Mouse (Mus musculus) intestine, postnatal 0 days (tissue): ENCODE measurements around the gene Fam227a. TPM values are rescaled to one million over a fixed set of nuclear protein-coding genes. Genes with fewer than 3 reads are reported as not detected.

Experiments used
- ATAC-seq: fragments of 200-750 bp; cut with Nextera tagmentation; 2 replicates; pipeline ENCODE4 v1.8.0; 2017; ENCODE audit warnings: mild to moderate bottlenecking, moderate TSS enrichment, moderate library complexity
- H3K27ac ChIP-seq: fragments of 300-500 bp; sonication (generic); 2 replicates; pipeline ENCODE4 v1.5.1; 2014; ENCODE audit warnings: mild to moderate bottlenecking, low read depth, low read length, moderate library complexity
- H3K27me3 ChIP-seq: fragments of 300-500 bp; sonication (generic); replicated peaks from 2 replicates; pipeline ENCODE4 v1.6.1; 2014; ENCODE audit warnings: low read length, mixed read lengths; ENCODE audit not compliant: control insufficient read depth, insufficient read depth
- H3K36me3 ChIP-seq: fragments of 300-500 bp; sonication (generic); 2 replicates; pipeline ENCODE4 v1.6.1; 2014; ENCODE audit warnings: mild to moderate bottlenecking, moderate library complexity; ENCODE audit not compliant: control insufficient read depth, insufficient read depth
- H3K4me1 ChIP-seq: fragments of 300-500 bp; sonication (generic); replicated peaks from 2 replicates; pipeline ENCODE4 v1.6.1; 2014; ENCODE audit warnings: antibody characterized with exemption, low read length, mixed read lengths; ENCODE audit not compliant: control insufficient read depth, insufficient read depth
- H3K4me2 ChIP-seq: fragments of 300-500 bp; sonication (generic); replicated peaks from 2 replicates; pipeline ENCODE4 v1.6.1; 2014; ENCODE audit warnings: low read depth, mild to moderate bottlenecking, moderate library complexity
- H3K4me3 ChIP-seq: fragments of 300-500 bp; sonication (generic); 2 replicates; pipeline ENCODE4 v1.5.1; 2014; ENCODE audit warnings: low read depth, low read length
- H3K9ac ChIP-seq: fragments of 300-500 bp; sonication (generic); 2 replicates; pipeline ENCODE4 v1.6.1; 2014; ENCODE audit warnings: mild to moderate bottlenecking, low read depth, low read length
- H3K9me3 ChIP-seq: fragments of 300-500 bp; sonication (generic); 2 replicates; pipeline ENCODE4 v1.6.1; 2016; ENCODE audit warnings: mixed run types; ENCODE audit not compliant: control insufficient read depth
- CTCF ChIP-seq: sonication (generic); IDR thresholded peaks from 2 replicates; pipeline ENCODE4 v1.5.1; 2016; ENCODE audit warnings: low read depth, mild to moderate bottlenecking, control low read depth, antibody characterized with exemption, moderate library complexity
- WGBS: fragments of 180-500 bp; shearing (Covaris S2); extraction: QIAGEN DNeasy Blood & Tissue Kit; methylation state at CpG from one replicate; pipeline ENCODE4 v1.1.7; 2014; 5-methylcytosine and 5-hydroxymethylcytosine counted together
- polyA plus RNA-seq: library from polyadenylated mRNA; unstranded; fragments of >200 nt; fragmentation: Nextera tagmentation; extraction: Ambion mirVana; gene quantifications from 2 replicates; pipeline ENCODE4 v1.2.1, GENCODE M21; 2015

Gene Fam227a
- polyA plus RNA-seq, 1 experiment from 2014 or later = 0.27 TPM

DNA sequence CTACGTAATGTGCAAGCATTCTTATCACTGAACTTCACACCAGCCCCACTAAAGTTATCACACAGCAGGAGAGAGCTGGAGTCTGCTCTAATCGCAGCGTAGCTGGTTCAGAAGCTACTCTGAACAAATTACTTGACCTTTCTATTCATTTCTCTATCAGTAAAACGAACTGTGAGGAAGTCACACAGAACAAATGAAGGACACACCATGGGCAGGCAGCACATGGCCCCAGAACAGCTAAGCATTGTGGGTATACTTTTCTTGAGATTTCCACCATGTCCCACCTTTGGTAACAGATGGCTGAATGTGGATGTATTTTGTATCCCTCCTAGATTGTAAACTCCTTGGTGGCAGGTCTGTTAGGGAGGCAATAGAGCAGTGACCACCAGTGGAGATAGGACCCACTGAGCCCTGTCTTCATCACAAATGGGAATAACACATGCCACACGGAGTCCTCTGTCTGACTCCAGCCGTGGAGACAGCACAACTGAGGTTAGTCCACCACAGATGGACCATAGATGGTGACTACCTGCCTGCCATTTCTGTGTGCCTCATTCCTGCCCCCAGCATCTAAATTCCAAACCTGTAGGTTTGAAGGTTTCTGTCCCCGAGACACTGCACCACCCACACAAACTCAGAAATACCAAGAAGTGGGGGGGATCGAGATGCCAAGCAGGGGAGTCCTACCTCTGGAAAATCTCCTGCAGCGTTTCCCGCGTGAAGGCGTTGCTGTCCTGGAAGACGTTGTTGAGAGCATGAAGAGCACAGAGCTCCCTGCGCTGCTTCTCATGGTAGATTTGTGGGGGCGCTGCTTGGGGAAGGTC is 27.5 kb upstream of the Fam227a start:
- 8% methylated on average over 14 of the region's 15 CpGs for WGBS
- ATAC-seq = no peak
- Histone ChIP-seq H3K4me1 (peaks cover 19% of the 10 kb centered on the region), H3K4me2 (peak overlapping the region; percentile 88), H3K27me3 (no peaks in the 10 kb centered on the region), H3K9me3 (no peaks in the 10 kb centered on the region), H3K27ac (no peak overlapping the region), H3K9ac (peak overlapping the region; percentile 83), H3K36me3 (no peaks in the 10 kb centered on the region), H3K4me3 (peak overlapping the region; percentile 83)
- TF ChIP-seq CTCF = no peak

DNA sequence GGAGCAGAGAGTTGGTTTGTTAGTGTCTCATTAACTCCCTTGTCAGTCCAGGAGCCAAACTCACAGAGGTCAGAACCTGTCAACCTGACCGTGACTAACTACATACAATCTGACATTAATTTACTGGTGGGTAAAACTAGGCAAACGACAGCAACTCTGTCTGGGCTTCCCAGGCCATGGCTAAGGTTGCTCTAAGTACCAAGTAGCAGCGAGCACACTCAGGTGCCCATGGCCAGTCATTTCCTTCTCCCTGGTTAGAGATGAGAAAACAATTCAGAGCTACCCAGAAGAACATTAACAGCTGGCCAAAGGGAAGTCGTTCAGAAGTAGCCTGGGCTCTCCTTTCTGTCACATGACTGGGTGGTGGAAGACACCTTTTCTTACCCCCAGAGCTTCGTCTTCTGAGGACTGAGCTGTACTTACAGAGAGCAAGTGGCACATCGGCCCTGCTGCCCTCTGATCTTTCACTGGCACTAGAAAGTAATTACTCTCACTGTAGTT is 26.4 kb upstream of the Fam227a start:
- Histone ChIP-seq H3K27ac (0 out of 2 replicates have a peak overlapping the region, but pooled peaks have one; percentile 16), H3K9me3 (no peaks in the 10 kb centered on the region), H3K27me3 (no peaks in the 10 kb centered on the region), H3K36me3 (no peaks in the 10 kb centered on the region), H3K4me3 (peak overlapping the region; percentile 16; the same call in 1 of the 2 replicates), H3K4me2 (peak overlapping the region; percentile 88), H3K9ac (0 out of 2 replicates have a peak overlapping the region, but pooled peaks have one; percentile 12), H3K4me1 (peaks cover 17% of the 10 kb centered on the region)
- 13% methylated on average over 6 of the region's 6 CpGs for WGBS
- TF ChIP-seq CTCF = no peak
- no peak for ATAC-seq

DNA sequence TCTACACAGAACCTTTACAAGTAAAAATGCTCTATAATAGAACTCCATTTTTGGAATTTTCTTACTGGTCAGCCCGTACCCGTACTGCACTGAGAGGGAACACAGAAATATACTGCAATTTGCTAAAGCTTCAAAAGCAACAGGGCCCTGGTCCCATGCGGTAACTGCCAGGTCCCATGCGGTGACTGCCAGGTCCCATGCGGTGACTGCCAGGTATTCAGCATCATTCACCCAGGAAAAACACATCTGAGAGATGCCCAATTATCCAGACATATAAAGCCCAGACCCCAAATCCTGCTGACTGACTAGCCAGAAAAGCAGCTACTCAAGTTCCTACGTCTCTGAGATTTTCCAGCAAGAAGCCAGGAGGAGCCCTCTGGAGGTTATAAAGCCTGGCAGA is 25.9 kb upstream of the Fam227a start:
- TF ChIP-seq CTCF = no peak
- no peaks in the 10 kb centered on the region for H3K27me3 ChIP-seq
- H3K27ac ChIP-seq = no peak overlapping the region
- 0 out of 2 replicates have a peak overlapping the region, but pooled peaks have one; percentile 16 for H3K4me3 ChIP-seq
- H3K9ac ChIP-seq = no peak overlapping the region
- H3K4me2 ChIP-seq = peak overlapping the region; percentile 88
- WGBS = 80% methylated on average over 6 of the region's 6 CpGs
- H3K36me3 ChIP-seq = no peaks in the 10 kb centered on the region
- no peaks in the 10 kb centered on the region for H3K9me3 ChIP-seq
- H3K4me1 ChIP-seq = peaks cover 17% of the 10 kb centered on the region
- ATAC-seq = no peak

DNA sequence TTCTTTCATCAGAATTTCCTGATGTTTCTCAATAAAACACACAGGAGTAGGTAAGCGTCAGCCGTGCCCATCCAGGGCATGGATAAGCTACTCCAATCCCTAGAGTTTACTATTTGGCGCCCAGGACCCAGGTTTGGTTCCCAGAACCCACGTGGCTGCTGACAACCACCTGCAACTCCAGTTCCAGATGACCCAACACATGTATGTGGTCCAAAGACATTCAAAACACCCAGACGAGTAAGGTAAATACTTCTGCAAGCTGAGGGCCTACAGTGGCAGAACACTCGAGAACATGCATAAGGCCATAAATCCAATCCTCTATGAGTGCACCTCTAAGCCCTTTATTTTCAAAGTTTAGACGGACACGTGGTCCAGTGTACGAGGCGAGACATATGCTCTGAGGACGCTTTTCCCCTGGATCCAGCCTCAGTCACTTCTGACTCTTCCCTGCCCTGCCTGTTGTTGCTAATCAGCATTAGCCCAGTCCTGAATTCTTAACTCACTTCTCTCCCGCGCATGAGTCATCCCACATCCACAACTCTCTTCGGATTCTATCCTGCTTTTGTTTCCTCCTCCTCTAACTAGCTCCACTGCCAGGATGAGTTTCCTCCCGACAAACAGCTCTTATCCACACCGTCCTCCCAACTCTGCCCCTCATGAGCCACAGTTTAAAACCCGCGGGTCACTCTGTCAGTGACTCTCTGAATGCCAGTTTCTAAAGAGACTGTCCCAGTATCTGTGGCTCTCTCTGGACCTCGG is 25.1 kb upstream of the Fam227a start:
- H3K9me3 ChIP-seq = no peaks in the 10 kb centered on the region
- TF ChIP-seq CTCF = no peak
- 0 out of 2 replicates have a peak overlapping the region, but pooled peaks have one; percentile 34 for H3K9ac ChIP-seq
- H3K27ac ChIP-seq = peak overlapping the region; percentile 68
- peak overlapping the region; percentile 88 for H3K4me2 ChIP-seq
- WGBS = 50% methylated on average over 19 of the region's 19 CpGs
- ATAC-seq = no peak
- peaks cover 17% of the 10 kb centered on the region for H3K4me1 ChIP-seq
- H3K4me3 ChIP-seq = no peak overlapping the region
- H3K27me3 ChIP-seq = no peaks in the 10 kb centered on the region
- H3K36me3 ChIP-seq = no peaks in the 10 kb centered on the region

DNA sequence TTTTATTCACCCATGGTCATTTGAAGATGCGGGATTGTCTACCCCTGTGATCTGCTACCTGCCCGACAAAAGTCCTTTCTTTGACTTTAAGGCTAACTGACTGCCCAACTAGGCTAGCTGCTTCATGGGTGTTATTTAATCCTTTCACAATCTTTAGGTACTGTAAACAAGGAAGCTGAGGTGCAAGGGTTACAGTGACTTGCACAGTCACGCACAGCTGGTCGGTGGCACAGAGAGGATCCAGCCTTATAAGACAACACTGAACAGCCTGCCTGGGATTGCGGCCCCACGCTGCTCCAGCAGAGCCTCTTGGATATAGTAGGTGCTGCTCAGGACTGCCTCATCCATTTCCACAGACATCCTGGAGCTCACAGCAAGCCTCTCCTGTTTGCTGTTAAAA is 24.4 kb upstream of the Fam227a start:
- no peak overlapping the region for H3K4me3 ChIP-seq
- H3K9me3 ChIP-seq = no peaks in the 10 kb centered on the region
- WGBS = 46% methylated on average over 6 of the region's 6 CpGs
- H3K4me2 ChIP-seq = peak overlapping the region; percentile 40
- no peaks in the 10 kb centered on the region for H3K27me3 ChIP-seq
- ATAC-seq = peak; percentile 28
- 0 out of 2 replicates have a peak overlapping the region, but pooled peaks have one; percentile 26 for H3K9ac ChIP-seq
- H3K36me3 ChIP-seq = no peaks in the 10 kb centered on the region
- peaks cover 17% of the 10 kb centered on the region for H3K4me1 ChIP-seq
- TF ChIP-seq CTCF = no peak
- no peak overlapping the region; the same call in 1 of the 2 replicates for H3K27ac ChIP-seq

DNA sequence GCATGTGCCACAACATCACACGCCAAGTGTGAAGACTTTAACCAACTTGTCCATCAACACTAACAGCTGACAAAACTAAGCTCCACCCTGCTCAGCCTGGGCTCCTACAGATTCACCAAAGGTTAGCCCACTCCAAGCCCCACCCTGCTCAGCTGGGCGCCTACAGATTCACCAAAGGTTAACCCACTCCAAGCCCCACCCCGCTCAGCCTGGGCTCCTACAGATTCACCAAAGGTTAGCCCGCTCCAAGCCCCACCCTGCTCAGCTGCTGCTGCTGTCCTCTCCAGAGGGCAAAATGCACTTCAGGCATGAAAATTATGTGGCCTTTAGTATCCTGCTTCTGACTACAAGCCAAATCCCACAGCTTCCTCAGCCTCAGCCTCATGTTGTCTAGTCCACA is 23.2 kb upstream of the Fam227a start:
- no peak overlapping the region for H3K9ac ChIP-seq
- WGBS = 78% methylated on average over 4 of the region's 4 CpGs
- H3K27me3 ChIP-seq = no peaks in the 10 kb centered on the region
- TF ChIP-seq CTCF = no peak
- no peak overlapping the region for H3K4me3 ChIP-seq
- no peak overlapping the region for H3K4me2 ChIP-seq
- ATAC-seq = peak; percentile 34; the same call in 1 of the 2 replicates
- 0 out of 2 replicates have a peak overlapping the region, but pooled peaks have one; percentile 21 for H3K27ac ChIP-seq
- peaks cover 17% of the 10 kb centered on the region for H3K4me1 ChIP-seq
- H3K9me3 ChIP-seq = no peaks in the 10 kb centered on the region
- peaks cover 1% of the 10 kb centered on the region; the same call in 1 of the 2 replicates for H3K36me3 ChIP-seq
